Mouse (Mus musculus) embryonic fibroblast, embryonic 13.5 days (primary cell): ENCODE data around the gene Krt19. TPM values are rescaled to one million over a fixed set of nuclear protein-coding genes. Genes with fewer than 3 reads are reported as not detected.

Experiments
- H3K27ac ChIP-seq: 2 replicates; pipeline ENCODE4 v1.5.1; 2012; ENCODE audit warnings: low read length, control low read depth, inconsistent platforms; ENCODE audit not compliant: insufficient read depth
- H3K4me1 ChIP-seq: 2 replicates; pipeline ENCODE4 v1.6.1; 2011; ENCODE audit warnings: low read length; ENCODE audit not compliant: control insufficient read depth, insufficient read depth
- H3K4me3 ChIP-seq: 2 replicates; pipeline ENCODE4 v1.5.1; 2011; ENCODE audit warnings: mild to moderate bottlenecking, control low read depth, low read length; ENCODE audit not compliant: insufficient read depth
- CTCF ChIP-seq: IDR thresholded peaks from 2 replicates; pipeline ENCODE4 v1.5.1; 2011; ENCODE audit warnings: mild to moderate bottlenecking, control low read depth, low read length, moderate library complexity, borderline replicate concordance; ENCODE audit not compliant: insufficient read depth
- POLR2A ChIP-seq: IDR thresholded peaks from 2 replicates; pipeline ENCODE4 v1.6.1; 2011; ENCODE audit warnings: low read depth, mild to moderate bottlenecking, control low read depth, low read length, moderate library complexity
- polyA plus RNA-seq: library from polyadenylated mRNA; stranded (reverse); fragments of >200 nt; gene quantifications from 2 replicates; pipeline ENCODE4 v1.2.4, GENCODE M21; 2011; ENCODE audit warnings: low read depth; ENCODE audit not compliant: missing spikeins, insufficient read length

The Krt19 gene
- polyA plus RNA-seq, 1 experiment = 4.7 TPM

- H3K4me1 ChIP-seq = no peaks in the 10 kb centered on the region
- no peak overlapping the region for H3K27ac ChIP-seq
- TF ChIP-seq CTCF = no peak
- TF ChIP-seq POLR2A = no peak
- no peak overlapping the region for H3K4me3 ChIP-seq
Observed at GRCm38 (mm10) chr11:100138809-100139208, 9.7 kb downstream of the Krt19 start.

GRCm38 (mm10) chr11:100137693-100138092, 10.8 kb downstream of the Krt19 start:
- H3K27ac ChIP-seq = no peak overlapping the region
- H3K4me1 ChIP-seq = no peaks in the 10 kb centered on the region
- no peak for TF ChIP-seq POLR2A
- TF ChIP-seq CTCF = no peak
- H3K4me3 ChIP-seq = no peak overlapping the region

- H3K4me1 ChIP-seq = no peaks in the 10 kb centered on the region
- no peak overlapping the region for H3K4me3 ChIP-seq
- TF ChIP-seq POLR2A (no peak), CTCF (no peak)
- no peak overlapping the region for H3K27ac ChIP-seq
Observed at GRCm38 (mm10) chr11:100136559-100136958, 11.9 kb downstream of the Krt19 start.

DNA sequence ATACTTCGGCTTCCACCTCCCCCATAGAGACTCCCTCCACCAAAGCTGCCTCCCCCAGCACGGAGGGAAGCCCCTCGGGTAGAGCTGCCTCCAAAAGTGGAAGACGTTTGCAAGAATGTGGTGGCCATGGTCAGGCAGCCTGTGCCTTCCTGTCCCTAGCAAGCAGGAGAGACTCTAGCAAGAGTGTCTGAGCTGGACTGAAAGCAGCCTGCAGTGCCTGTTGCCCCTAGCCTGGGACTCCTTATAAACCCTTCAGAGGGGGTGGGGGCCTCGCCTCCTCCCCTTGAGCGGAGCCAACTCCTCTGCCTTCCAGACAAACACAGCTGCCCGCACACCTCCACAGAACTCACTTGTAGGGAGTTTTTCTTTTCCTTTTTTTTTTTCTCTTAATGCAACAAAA, 12.7 kb downstream of the Krt19 start, which contains the start of gene Krt15:
TSS of gene Krt15 (minus strand) at position 198 of the 400 bp plus-strand sequence.
- no peak within 1 kb of the TSS for H3K27ac ChIP-seq
- no peak within 1 kb of the TSS for H3K4me3 ChIP-seq
- H3K4me1 ChIP-seq = no peaks in the 10 kb centered on the region
- TF ChIP-seq POLR2A (no peak), CTCF (no peak)

GRCm38 (mm10) chr11:100124901-100125300, 23.6 kb downstream of the Krt19 start:
- no peaks in the 10 kb centered on the region for H3K4me1 ChIP-seq
- no peak overlapping the region for H3K27ac ChIP-seq

DNA sequence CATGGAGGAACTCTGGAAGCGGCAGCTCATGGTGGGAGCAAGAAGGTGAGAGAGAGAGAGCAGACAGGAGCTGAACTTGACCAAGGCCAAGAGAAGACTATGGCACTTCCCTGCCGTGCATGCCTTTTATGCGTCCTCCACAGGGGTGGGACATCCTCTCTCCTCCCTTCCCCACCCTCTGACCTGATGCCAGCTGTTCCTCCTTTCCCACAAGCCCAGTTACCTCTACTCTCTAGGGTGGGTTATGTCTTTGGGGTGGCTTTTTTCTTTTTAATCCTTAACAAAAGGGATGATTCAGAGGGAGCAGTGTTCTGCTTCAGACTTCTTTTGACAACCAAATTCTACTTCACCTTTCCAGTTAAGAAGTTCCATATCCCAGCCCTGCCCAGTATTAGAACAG, 27.0 kb downstream of the Krt19 start, which contains the start of gene Krt13:
TSS of gene Krt13 (minus strand) at position 101 of the 400 bp plus-strand sequence.
- Histone ChIP-seq H3K4me3 (no peak within 1 kb of the TSS), H3K4me1 (no peaks in the 10 kb centered on the region), H3K27ac (no peak within 1 kb of the TSS)
- TF ChIP-seq CTCF = no peak
- no peak for TF ChIP-seq POLR2A

More at GRCm38 (mm10) chr11:100124901-100125300, 23.6 kb downstream of the Krt19 start:
- TF ChIP-seq POLR2A (no peak), CTCF (no peak)
- no peak overlapping the region for H3K4me3 ChIP-seq

DNA sequence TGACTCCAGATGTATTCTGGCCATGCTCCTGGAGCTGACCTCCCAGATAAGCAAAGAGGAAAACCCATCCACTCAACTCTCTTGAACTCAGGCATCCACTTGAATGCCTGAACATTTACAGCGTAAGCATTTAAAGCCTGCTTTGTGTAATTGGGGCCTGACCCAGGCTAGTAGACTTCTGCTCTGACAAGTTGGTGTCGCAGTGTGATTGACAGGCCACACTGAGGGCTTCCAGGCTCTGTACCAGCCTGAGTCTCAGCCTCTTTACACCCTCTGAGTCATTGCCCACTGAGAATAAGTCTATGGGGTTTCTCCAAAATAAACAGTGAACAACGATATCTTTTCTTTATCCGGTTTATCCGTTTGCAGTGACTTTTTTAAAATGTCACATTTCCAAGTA, 28.1 kb downstream of the Krt19 start:
- no peak for TF ChIP-seq CTCF
- TF ChIP-seq POLR2A = no peak
- Histone ChIP-seq H3K4me3 (no peak overlapping the region), H3K27ac (no peak overlapping the region), H3K4me1 (no peaks in the 10 kb centered on the region)

GRCm38 (mm10) chr11:100113742-100114029, 34.8 kb downstream of the Krt19 start:
- Histone ChIP-seq H3K27ac (no peak overlapping the region), H3K4me1 (no peaks in the 10 kb centered on the region), H3K4me3 (no peak overlapping the region)
- TF ChIP-seq CTCF (no peak), POLR2A (no peak)

GRCm38 (mm10) chr11:100112935-100113741, 35.3 kb downstream of the Krt19 start:
- H3K27ac ChIP-seq = no peak overlapping the region
- TF ChIP-seq POLR2A (no peak), CTCF (no peak)
- no peaks in the 10 kb centered on the region for H3K4me1 ChIP-seq
- no peak overlapping the region for H3K4me3 ChIP-seq

GRCm38 (mm10) chr11:100105576-100106122, 42.8 kb downstream of the Krt19 start, which contains the start of gene Krt36:
Gene Krt36, minus strand, starts transcription at chr11:100105626.
- TF ChIP-seq CTCF (no peak), POLR2A (no peak)
- Histone ChIP-seq H3K4me1 (no peaks in the 10 kb centered on the region), H3K4me3 (no peak within 1 kb of the TSS), H3K27ac (no peak within 1 kb of the TSS)
